Mouse (Mus musculus): ENCODE data around the gene Trmt10c. TPM values are rescaled to one million over a fixed set of nuclear protein-coding genes. Genes with fewer than 3 reads are reported as not detected.

The Trmt10c gene
- polyA plus RNA-seq, 1 experiment from 2014 or later: 25.7 TPM

Small RNAs within 50 kb of the gene (microRNA-seq; reads per million reads assigned to microRNA genes)
- gene Gm24047: not detected

Other genes starting within 250 kb of the Trmt10c start
- 1.2 and 1.4 TPM in 2 replicates for gene Nfkbiz, start 198.9 kb downstream of the Trmt10c start, polyA plus RNA-seq (2015; fragmentation: Nextera tagmentation; extraction: Ambion mirVana)
- gene Nxpe3, start 142.5 kb downstream of the Trmt10c start, polyA plus RNA-seq (2015; fragmentation: Nextera tagmentation; extraction: Ambion mirVana): 1.3 and 1.5 TPM in 2 replicates
- gene Cep97, start 103.0 kb downstream of the Trmt10c start, polyA plus RNA-seq (2015; fragmentation: Nextera tagmentation; extraction: Ambion mirVana): 16.3 and 17.8 TPM in 2 replicates
- gene Rpl24, start 71.5 kb downstream of the Trmt10c start, polyA plus RNA-seq (2015; fragmentation: Nextera tagmentation; extraction: Ambion mirVana): 581 and 585 TPM in 2 replicates
- 20.2 and 20.8 TPM in 2 replicates for gene Zbtb11, start 63.9 kb downstream of the Trmt10c start, polyA plus RNA-seq (2015; fragmentation: Nextera tagmentation; extraction: Ambion mirVana)
- gene Pcnp, start 8.1 kb downstream of the Trmt10c start, polyA plus RNA-seq (2015; fragmentation: Nextera tagmentation; extraction: Ambion mirVana): 234 and 248 TPM in 2 replicates
- gene Senp7, start 10.5 kb upstream of the Trmt10c start, polyA plus RNA-seq (2015; fragmentation: Nextera tagmentation; extraction: Ambion mirVana): 57.7 and 58.4 TPM in 2 replicates
- gene Impg2, start 166.5 kb upstream of the Trmt10c start, polyA plus RNA-seq (2015; fragmentation: Nextera tagmentation; extraction: Ambion mirVana): 0.13 and 0.18 TPM in 2 replicates

Data from forebrain, embryonic 15.5 days (tissue).